Mouse (Mus musculus) heart, postnatal 4 days (tissue): ENCODE measurements at regions not wholly inside any gene's neighbourhood (a gene's known extent, or its start where the extent isn't known, plus 50 kb on each side); places are given as distances from the start of the nearest gene placed in this dataset.

ENCODE experiments used
- DNase-seq: peaks from one replicate; pipeline ENCODE4 v3.0.0; 2021

DNA sequence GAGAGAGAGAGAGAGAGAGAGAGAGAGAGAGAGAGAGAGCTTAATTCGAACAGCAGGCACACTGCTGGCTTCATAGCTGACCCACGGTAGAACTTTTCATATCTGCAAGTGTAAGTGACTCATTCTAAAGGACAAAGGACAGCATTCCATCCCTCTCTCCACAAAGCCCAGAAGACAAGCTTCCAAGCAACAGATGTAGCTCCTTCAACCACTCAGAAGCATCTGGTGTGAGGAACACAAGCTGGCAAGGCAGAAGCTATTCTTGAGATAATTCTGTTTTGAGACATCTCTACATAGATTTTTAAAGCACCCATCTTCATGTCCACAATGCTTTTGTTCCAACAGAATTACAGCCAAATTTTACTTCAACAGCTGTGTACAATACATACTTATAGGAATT lies 294.2 kb upstream of the Gria1 start:
- no peak for DNase-seq

DNA sequence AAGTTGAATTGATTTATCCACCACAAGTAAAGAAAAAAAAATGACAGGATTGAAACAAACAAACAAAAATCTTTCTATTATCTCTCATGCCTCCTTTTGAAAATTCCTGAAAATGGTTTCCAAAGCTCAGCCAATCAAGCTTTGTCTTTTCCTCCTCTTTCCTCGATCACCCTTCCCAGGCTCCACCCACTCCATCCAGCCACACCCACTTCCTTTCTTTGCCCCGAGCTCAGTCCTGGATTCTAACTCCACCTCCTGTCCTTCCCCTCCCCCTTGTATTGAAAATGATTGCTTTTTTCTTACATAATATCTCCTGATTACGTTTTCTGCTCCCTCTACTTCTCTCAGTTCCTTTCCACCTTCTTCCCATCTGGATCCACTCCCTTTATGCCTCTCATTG lies 286.0 kb upstream of the Gria1 start:
- no peak for DNase-seq

DNA sequence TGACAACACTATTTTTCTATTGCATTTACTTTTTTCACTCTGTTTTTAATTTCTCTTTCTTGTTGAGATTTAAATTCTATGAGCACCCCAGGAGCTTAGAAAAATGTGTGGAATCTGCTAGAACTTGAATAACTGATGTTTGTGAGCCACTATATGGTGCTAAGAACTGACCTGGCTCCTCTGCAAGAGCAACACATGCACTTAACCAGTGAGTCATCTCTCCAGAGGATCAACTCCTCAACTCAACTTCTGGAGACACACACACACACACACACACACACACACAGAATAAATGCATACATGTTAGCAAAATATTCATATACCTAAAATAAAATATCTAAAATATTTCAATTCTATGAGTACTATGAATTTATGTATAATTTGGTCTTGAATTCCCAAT lies 285.0 kb upstream of the Gria1 start:
- no peak for DNase-seq

DNA sequence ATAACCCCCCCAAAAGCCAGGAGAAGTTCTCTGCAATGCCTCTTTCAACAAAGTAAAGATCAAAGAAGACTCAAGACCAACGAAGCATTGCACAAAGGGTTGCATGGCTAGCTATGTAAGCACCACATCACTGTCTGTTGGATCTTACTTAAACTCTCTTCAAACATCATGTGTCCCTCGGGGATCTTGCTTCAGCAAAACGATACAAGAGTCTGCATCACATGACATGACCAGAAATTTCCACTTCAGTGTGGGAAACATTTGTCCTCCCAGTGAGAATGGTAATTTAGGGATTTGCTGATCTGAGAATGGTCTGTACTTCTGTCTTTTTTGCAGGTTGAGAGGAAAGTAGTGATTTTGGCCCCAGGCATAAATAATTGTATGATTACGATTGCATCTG lies 283.6 kb upstream of the Gria1 start:
- DNase-seq = no peak

DNA sequence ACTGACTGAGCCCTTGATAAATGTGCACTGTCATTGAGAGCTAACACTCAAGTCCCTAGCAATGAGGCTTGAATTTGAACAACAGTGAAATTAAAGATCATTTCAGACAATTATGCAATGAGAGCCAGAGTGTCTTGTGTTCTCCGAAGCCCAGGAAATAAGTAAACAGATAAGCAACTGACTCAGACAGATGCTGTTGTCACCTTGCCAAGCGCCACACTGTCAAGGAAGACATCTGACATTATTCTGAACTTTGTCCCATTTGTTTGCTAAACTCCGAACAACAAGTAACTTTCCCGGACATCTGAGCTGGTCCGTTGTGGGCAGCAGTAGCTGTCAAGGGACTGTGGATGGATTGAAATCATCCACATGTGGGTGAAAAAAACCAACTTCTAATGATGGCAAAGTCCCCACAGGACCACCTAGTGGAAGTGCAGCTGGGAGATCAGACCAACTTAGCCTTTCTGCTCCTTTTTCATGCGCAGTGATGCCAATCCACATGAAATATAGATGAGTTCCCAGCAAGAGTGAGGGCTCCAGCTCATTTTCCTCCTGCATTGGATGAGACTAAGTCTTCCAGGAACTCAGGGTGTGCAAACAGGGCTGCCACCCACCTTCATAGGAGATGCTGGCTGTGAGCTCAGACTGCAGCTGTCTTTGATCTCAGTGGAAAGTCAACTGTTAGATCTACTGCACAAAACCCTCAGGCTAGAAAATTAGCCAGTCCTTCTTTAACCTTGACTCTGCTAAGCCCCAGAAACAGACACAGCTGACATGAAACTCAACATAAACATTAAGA lies 282.8 kb upstream of the Gria1 start:
- DNase-seq = peak; percentile 15

DNA sequence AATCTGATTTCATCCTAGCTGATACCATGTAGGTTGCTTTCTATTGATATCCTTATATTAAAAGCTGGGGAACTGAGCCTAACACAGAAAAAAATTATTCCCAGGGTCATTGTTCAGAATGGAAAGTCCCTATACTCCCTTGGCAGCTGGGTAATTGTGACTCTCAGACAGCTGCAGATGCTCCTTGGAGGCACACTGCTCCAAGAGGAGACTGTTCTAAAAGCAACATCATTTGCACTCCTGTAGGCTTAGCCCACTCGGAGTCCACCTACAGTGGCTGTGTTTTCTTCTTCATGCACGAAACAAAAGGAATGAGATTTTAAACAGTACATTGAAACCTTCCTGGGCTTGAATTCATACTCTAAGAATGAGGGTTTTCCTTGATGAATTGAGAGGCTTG lies 269.3 kb upstream of the Gria1 start:
- DNase-seq = no peak

DNA sequence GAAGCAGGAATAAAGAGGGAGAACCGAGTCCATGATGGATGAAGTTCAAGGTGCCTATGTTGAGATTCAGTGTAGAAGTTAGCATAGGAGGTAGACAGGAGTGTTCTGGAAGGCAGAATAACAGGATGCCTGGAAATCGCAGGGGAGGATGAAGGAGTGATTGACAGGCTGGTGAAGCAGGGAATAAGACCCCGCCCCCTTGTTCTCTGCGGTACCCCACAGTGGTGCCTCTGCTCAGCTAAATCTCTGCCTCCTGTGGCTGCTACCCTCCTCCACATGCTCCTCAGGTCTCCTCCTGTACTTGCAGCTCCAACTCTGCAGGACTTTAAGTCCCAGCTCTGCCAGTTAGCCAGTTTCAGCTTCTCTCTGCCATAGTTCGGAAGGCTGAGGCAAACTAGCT lies 261.2 kb upstream of the Gria1 start:
- no peak for DNase-seq

DNA sequence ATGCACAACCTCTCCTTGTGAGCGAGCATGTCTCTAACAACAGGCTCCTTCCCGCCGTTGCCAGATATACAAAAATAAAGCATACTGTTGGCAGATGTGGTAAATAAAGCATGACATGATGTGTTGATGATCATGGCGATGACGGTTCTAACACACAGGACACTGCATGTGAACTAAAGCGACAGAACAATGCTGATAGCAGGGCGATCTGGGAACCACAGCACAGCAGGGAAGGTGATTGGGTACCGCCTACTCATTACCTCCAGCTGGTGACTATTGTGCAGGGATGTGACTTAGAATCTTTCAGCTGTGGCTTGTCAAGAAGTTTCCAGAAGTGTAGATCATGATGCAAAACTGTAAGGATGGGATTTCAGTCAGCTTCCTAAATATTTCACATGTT lies 260.5 kb upstream of the Gria1 start:
- no peak for DNase-seq

DNA sequence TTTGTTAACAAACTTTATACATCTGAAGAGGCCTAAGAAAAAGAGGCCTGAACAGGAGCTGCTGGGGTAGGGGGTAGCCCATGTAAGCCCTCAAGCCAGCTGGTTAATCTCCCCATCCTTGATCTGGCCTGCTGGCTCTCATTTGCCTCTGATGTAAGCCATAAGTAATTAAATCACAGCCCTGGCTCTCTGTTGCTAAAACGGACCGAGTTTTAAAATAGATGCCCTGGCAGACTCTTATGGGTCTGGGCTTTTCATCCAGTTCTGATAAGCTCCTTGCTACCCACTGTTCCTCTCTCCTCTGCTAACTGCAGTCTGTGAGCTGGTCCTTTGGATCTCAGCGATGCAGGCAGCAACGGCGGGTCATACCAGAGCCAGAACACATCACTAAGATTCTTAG lies 259.3 kb upstream of the Gria1 start:
- DNase-seq = peak; percentile 16

DNA sequence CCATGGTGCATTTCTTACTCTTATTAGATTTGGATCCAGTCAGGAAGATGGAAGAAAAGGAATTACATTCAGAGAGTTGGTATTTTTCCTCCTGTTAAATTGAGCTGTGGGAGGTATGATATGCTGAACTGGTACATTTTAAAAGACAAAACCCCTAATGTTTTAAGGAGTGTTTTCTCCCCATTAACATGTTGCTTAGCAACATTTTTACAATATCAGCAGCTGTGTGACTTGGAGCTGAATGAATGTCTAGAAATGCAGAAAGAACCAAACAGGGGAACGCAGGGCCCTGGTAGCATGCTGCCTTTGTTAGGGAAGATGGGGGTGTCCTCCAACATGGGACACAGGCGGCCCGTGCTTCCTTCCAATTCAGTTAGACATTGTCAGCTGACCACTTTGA lies 257.5 kb upstream of the Gria1 start:
- no peak for DNase-seq

DNA sequence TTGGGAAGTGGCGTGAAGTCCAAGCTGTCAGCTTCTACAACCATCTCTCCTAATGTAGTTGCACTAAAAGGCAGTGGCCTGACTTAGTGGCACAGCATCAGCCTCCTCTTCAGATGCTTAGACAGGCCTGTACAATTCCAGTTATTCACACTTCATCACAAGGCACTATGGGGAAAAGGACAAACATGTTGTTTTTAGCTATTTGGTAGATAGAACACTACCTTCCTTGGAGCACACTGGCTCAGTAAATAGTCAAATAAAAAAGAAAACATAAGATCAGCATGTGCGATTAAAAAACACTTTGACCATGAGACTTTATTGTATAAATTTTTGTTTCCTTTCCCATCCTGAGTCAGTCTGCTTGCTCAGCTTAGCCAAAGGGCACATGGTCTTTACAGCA lies 250.7 kb upstream of the Gria1 start:
- DNase-seq = no peak

DNA sequence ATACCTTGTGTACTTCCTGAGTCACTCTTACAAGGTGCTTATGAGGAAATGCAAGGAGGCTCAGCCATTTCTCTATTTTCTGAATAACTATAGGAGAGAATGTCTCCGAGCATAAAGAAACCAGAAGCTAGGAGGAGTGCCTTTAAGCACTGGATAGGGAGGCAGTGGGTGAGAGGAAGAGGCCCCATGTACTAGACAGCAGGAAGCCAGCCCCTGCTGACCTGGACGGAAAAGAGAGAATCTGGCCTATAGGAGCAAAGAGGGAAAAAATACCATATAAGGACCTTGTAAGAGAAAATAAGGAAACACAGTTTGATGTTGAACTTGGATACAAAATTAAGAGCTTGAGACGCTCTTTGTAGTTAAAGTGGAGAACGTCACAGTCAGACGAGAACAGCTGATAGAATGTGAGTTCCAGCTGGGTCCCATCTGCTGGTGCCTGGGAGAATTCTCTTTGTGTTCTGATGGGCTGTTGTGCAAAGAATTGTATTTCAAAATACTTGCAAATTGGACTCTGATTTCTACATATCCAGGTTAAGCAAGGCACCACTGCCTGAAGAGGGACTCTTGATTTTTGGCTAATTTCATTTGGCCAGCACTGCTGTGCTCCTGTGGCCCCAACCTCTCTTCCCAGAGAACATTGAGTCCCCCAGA lies 248.6 kb upstream of the Gria1 start:
- DNase-seq = peak; percentile 12

DNA sequence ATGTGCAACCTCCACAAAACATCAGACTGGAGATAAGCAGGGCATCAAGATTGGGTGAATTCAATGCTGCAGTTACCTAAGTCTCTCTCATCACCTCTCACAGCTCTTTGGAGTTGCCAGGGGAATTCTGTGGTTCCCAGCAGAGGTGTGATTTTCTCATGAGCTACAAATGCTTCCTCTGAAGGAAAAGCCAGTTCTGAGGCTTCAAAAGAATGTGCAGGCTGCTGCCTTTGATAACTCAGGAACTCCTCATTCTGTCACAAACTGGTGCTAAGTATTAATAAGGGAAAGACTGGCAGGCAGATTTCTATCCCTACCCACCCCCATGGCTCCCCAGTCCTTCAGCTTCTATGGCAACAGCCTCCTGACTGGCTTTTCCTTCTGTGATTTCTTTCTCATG lies 243.8 kb upstream of the Gria1 start:
- DNase-seq = no peak

DNA sequence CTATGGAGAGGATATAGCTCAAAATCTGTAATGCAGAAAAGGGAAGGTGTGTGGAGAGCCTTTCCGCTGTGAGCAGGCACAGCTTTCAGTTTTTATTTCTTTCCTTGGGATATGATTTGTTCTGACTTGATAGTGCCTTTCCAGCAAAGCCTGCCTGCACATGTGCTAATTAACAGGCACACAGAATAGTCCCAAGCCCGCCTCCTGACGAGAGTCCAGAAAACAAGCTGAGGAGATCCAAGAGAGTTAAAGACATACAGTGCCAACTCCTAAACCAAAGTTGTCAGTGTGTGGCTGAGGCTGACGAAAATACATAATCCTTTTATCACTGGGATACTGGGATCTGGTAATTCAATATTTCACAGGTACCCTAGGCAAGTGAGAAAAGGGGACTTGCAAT lies 224.8 kb upstream of the Gria1 start:
- no peak for DNase-seq

DNA sequence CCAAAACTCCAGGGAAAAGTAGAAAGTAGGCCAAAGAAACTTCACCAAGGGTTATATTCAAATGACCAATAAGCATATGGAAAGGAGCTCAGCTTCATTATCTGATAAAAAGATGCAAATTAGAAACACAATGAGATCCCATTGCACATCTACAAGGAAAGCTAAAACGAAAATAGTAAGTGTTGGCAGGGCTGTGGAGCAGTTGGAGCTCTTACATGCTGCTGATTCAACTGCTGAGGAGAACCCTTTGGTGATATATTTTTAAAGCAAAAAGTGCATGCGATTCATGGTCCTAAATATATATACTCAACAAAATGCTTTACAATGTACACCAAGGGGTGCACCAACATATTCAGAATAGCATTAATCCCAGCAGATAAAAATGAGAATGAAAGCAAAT lies 218.5 kb upstream of the Gria1 start:
- no peak for DNase-seq

DNA sequence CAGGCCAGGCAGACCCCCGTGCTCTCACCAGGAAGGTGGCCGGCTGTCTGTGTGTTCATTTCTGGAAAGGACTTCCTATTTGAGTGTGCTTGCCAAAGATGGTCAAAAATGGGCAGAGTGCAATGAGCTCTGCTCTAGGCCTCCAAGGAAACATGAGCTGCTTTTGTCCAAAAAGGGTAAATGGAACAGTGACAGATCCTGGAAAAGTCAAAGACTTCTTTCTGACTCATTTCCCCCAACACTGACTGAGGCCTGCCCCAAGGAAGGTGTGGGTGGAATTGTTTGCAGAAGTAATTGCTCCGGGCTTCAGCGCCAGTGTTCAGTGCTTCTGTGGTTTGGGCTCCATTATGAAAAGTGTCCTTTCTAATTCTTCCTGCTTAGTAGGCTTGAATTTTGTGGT lies 203.9 kb upstream of the Gria1 start:
- no peak for DNase-seq

DNA sequence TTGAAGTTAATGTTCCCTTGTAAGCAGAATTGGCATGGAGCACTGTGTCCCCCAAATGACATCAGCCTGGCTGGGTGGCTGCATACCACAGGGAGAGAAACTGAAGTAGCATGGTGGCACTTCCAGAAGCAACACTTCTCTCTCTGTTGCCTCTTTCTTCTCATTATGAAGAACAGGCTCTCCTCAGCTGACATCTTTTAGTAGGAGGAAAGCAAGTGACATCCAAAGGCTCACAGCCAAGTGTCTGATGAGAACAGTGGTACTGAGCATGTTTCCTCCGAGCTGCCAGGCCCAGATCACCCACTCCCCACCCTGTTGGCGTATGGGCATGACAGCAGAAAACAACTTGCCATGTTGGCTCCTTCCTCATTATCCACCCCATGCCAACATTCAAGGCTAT lies 201.0 kb upstream of the Gria1 start:
- no peak for DNase-seq

DNA sequence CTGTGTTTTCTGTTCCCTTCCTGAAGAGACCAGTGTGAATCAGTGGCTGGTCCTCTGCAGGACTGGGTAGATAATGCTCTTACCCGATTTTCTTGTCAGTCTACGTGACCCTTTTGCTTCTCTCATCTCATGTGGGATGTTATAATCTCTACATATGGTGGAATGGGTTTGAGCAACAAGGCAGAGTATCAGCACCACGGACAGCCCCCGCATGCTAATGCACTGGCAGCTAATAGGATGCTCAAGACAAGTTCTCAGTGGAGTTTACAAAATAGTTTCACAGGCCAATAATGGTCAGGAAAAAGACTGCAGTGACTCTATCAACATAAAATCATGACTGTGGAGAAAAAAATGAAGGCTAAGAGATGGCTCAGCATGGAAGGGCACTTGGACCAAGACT lies 199.1 kb upstream of the Gria1 start:
- peak; percentile 25 for DNase-seq

DNA sequence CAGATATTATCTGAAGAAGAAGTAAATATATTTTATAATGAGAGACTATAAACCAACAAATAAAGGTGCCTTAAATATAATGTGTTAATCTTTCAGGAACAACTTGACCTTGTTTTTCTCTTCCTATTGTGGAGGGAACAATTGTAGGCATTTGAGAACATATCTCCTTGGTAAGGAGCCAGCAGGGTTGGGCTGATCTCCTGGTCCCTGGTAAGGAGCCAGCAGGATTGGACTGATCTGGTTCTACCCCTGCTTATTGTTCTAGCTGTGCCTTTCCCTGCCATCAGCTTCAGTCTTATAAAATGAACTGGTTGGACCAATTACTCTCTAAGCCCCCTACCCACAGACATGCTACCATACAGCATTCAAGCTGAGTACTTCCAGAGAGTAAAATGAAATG lies 187.7 kb upstream of the Gria1 start:
- peak; percentile 25 for DNase-seq

DNA sequence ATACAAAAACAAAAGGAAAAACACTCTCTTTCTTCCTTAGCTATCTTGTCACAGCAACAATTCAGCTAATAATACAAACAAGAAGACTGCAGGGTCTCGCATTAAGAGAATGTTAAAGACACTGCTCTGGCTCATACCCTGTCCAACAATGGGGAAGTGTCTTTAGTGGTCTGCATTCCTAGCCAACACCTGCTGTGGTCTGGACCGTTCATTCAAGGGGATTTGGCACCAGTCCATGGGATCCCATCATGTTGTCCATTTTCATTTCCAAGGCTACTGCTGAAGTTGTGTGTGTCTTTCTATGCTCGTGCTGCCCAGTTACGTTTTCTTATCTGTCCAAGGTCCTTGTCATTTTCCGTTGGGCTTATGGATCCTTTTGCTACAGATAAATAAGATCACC lies 183.7 kb upstream of the Gria1 start:
- no peak for DNase-seq

DNA sequence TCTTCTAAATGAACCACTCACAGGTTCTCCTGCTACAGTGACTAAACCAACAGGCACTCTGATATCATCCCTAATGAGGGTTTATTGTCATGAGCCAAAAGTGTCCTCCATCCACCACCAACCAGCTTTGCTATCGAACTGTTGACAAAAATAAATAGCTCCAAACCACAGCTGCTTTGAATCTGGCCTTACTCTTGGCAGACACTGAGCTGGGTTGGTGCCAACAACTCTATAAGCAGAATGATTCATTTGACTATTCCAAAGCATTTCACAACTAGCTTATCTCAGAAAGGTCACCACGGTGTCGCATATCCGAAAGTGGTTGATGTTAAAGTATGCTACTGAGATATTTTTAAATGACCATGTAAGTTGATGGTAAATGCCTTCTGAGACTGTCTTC lies 148.5 kb upstream of the Gria1 start:
- DNase-seq = peak; percentile 86

DNA sequence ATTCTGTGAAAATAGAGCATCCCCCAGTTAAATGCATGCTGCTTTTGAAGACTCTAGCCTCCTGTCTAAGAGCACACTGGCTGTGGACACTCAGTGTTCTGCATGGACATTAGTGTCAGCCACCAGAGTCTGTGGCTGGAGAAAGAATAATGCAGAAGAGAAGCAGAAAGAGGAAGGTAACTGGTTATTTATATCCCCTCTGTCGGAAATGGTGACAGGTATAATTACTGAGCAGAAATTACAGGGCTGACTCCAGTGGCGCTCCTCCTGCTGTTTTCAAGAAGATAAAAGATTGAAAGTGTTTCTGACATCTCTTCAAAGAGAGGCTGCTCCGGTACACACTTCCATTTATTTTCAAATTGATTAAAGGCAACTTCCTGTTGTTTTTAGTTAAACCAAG lies 139.5 kb upstream of the Gria1 start:
- no peak for DNase-seq

DNA sequence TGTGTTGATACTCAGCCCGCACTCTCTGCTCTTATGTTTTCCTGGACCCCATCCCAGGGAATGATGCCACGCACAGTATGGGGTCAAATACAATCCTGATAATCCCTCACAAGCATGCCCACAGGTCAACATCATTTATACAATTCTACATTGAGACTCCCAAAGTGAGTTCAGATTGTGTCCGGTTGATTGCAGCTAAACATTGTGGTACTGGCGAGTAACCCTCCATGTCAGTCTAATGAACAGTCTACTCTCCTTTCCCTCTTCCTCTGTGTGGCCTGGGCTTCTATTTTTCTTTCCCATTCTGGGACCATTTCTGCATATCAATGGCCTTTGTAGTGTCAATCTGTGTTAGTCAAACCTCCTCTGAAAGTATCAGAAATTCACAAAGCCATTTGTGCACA lies 112.6 kb upstream of the Gria1 start:
- DNase-seq = no peak

DNA sequence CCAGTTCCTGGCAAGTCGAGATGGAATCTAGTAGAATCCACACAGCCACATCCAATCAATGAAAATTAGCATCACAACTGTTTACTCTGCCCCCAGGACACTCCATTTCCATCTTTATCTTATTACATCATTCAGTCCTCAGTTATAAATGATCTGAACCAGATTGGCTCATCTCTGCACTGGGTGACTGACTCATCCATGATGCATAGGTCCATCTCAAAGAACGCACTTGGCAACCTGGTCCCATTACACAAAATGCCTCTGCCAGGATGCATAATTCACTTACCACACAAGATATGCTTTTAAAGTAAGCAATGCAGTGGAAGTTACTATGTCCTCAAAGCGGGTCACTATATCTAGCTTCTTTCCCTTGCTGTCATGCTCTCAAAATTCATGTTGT lies 110.0 kb upstream of the Gria1 start:
- no peak for DNase-seq
